Mouse (Mus musculus): ENCODE data around the gene Vmn2r83. TPM values are rescaled to one million over a fixed set of nuclear protein-coding genes. Genes with fewer than 3 reads are reported as not detected.

Vmn2r83 gene
- total RNA-seq (2023) = not detected in 2 replicates

DNA sequence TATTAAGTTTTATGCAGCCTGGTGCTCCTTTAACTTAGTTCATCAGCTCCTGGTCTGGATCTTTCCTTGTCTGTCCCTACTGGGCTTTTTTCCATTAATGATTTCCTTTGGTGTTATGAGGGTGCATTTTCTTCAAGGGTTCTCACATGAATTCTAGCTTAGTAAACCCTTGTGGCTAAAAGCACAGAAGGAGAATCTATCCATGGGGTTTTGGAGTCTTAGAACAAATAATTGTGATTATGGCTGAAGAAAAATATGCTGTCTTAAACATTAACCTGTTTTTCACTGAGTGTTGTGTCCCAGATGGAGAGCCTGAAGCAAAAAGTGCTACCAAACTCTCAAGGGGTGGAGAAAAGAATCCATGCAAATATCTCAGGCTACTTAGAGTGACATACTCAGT lies at the start of gene Vmn2r83:
Gene Vmn2r83 (plus strand): TSS at position 301 of the 400 bp plus-strand sequence.

DNA sequence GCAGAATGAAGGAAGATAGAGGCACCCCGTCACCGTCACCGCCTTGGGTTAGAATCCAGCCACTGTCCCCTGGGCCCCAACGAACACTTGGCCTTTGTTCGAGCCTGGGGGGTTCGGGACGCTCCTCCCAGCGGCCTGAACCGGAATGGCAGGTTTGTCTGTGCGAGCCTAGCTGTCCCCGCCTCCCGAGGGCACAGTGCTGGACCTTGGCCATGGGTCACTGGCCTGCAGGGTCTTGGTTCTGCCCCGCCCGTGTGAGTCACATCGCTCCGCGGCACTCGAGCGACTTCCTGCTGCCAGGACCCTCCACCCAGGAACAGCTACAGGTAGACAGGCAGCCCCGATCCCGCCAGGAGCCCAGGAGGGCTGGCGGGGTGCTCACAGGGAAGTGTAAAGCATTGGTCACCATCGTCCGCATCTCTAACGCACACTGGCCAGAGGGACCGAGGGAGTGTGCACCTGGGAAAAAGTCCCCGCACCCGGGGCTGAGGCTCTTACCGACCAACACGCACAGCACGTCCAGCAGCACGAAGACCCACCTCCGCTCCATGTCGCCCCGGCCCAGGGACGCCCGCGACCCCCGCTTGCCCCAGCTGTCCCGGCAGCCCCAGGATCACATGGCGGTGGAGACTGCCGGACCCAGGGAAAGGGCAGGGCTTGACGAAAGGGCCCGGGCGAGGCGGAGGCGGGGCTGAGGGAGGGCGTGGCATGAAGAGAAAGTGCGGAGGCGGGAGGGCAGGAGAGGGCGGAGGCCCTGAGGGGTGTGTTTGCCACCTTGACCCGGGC lies 64.8 kb downstream of the Vmn2r83 start, which contains the start of gene Plpp2:
Gene Plpp2 (minus strand): TSS at position 671 of the 786 bp plus-strand sequence.

Other genes starting within 250 kb of the Vmn2r83 start
- not detected in 2 replicates for gene Vmn2r81, start 221.0 kb upstream of the Vmn2r83 start, total RNA-seq (2023)
- not detected in 2 replicates for gene Vmn2r82, start 112.2 kb upstream of the Vmn2r83 start, total RNA-seq (2023)
- gene Plpp2, start 65.1 kb downstream of the Vmn2r83 start, total RNA-seq (2023) = 3.0 and 4.0 TPM in 2 replicates
- 7.8 and 8.8 TPM in 2 replicates for gene Mier2, start 86.5 kb downstream of the Vmn2r83 start, total RNA-seq (2023)
- gene Theg, start 118.6 kb downstream of the Vmn2r83 start, total RNA-seq (2023) = not detected in 2 replicates
- not detected in 2 replicates for gene C2cd4c, start 145.3 kb downstream of the Vmn2r83 start, total RNA-seq (2023)
- gene Shc2, start 169.2 kb downstream of the Vmn2r83 start, total RNA-seq (2023) = not detected in 2 replicates
- gene Odf3l2, start 177.0 kb downstream of the Vmn2r83 start, total RNA-seq (2023) = not detected in 2 replicates
- not detected in 2 replicates for gene Madcam1, start 195.8 kb downstream of the Vmn2r83 start, total RNA-seq (2023)
- 16.1 and 19.4 TPM in 2 replicates for gene Tpgs1, start 200.6 kb downstream of the Vmn2r83 start, total RNA-seq (2023)
- 62.7 and 69.8 TPM in 2 replicates for gene Cdc34, start 213.5 kb downstream of the Vmn2r83 start, total RNA-seq (2023)
- gene Gzmm, start 220.3 kb downstream of the Vmn2r83 start, total RNA-seq (2023) = 1.6 and 2.3 TPM in 2 replicates
- gene Bsg, start 235.8 kb downstream of the Vmn2r83 start, total RNA-seq (2023) = 78.7 and 95.6 TPM in 2 replicates
- not detected in 2 replicates for gene Hcn2, start 247.9 kb downstream of the Vmn2r83 start, total RNA-seq (2023)

All from neutrophil, adult 65 days (primary cell).